7 mouse cellular contexts compared by ENCODE assay signal in the genomic region with DNA sequence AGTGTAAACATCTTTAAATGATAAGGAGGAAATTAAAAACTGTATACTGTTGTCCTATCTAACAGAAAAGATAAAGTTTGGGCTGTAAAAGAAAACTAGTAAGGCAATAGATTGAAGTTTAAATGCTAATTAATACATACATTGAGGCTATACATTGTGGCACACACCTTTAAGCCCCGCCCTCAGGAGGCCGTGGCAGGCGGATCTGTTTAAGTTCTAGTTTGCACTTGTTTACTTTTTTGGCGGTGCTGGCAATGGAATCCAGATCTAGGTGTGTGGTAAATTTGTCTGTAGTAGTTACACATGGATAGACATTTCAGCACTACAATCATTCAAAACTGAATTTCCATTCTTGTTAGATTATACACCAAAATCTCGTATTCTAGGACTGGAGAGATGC. TPM values are rescaled to one million over a fixed set of nuclear protein-coding genes. Genes with fewer than 3 reads are reported as not detected.
DNase-seq lines count a peak whose midpoint lies in the region; ATAC-seq lines count a peak whose summit lies in the region.

No protein-coding gene starts in this region.

- DNase-seq in 3T3-L1 (ENCODE audit: low read depth, low spot score) (peak; percentile 3), 416B (ENCODE audit: low read depth) (peak; percentile 24)
- DNase-seq in forebrain, embryonic 10.5 days (ENCODE audit: extremely low spot score, low spot score): no peak
- DNase-seq in liver, embryonic 11.5 days (ENCODE audit: low spot score): no peak
- DNase-seq in cerebellum, adult 8-10 months: no peak
- no peak for DNase-seq in ovary, postnatal 14 days (ENCODE audit: low spot score)

- H3K27me3 ChIP-seq in forebrain, embryonic 10.5 days (ENCODE audit: poor library complexity, severe bottlenecking): no peaks in the 10 kb centered on the region
- no peaks in the 10 kb centered on the region for H3K27me3 ChIP-seq in liver, embryonic 11.5 days (replicated peaks; ENCODE audit: control insufficient read depth, insufficient read depth, low read length)

- peak overlapping the region; percentile 68 for H3K4me2 ChIP-seq in liver, embryonic 11.5 days

- WGBS in forebrain, embryonic 10.5 days: 82% methylated on average over 5 of the region's 5 CpGs
- WGBS in liver, embryonic 11.5 days: 55% methylated on average over 5 of the region's 5 CpGs

- H3K36me3 ChIP-seq in forebrain, embryonic 10.5 days (replicated peaks): peaks cover 65% of the 10 kb centered on the region
- H3K36me3 ChIP-seq in liver, embryonic 11.5 days (ENCODE audit: control insufficient read depth, insufficient read depth, low read length): peaks cover 8% of the 10 kb centered on the region; the same call in 1 of the 2 replicates

- peaks cover 17% of the 10 kb centered on the region for H3K4me1 ChIP-seq in forebrain, embryonic 10.5 days
- no peaks in the 10 kb centered on the region; the same call in 1 of the 2 replicates for H3K4me1 ChIP-seq in liver, embryonic 11.5 days (replicated peaks; ENCODE audit: control insufficient read depth, insufficient read depth, low read length)

- ATAC-seq in liver, embryonic 11.5 days (replicated peaks; ENCODE audit: low FRiP score): no peak
- no peak for ATAC-seq in activated CD4-positive, CD25-positive, alpha-beta regulatory T cell, adult 4 months

- peaks cover 20% of the 10 kb centered on the region for H3K9me3 ChIP-seq in forebrain, embryonic 10.5 days
- H3K9me3 ChIP-seq in liver, embryonic 11.5 days (ENCODE audit: control insufficient read depth, low read length): no peaks in the 10 kb centered on the region

- H3K27ac ChIP-seq in forebrain, embryonic 10.5 days: no peak overlapping the region
- H3K27ac ChIP-seq in liver, embryonic 11.5 days (ENCODE audit: low read depth, low read length): no peak overlapping the region

- peak overlapping the region; percentile 69; the same call in 1 of the 2 replicates for H3K9ac ChIP-seq in liver, embryonic 11.5 days (ENCODE audit: low read depth, low read length)

- H3K4me3 ChIP-seq in forebrain, embryonic 10.5 days: peak overlapping the region; percentile 85
- peak overlapping the region; percentile 86 for H3K4me3 ChIP-seq in liver, embryonic 11.5 days (ENCODE audit: low read depth, low read length)

RNA-seq across cellular contexts. Expression of a gene that starts 1.3 kb away (rescaled TPM):
- polyA plus RNA-seq in forebrain, embryonic 10.5 days (2016; fragmentation: Nextera tagmentation; extraction: Ambion mirVana): 7.8 and 8.4 TPM in 2 replicates
- 8.1 TPM in 2 replicates for polyA plus RNA-seq in liver, embryonic 11.5 days (2014; fragmentation: Nextera tagmentation; extraction: Ambion mirVana)
- polyA plus RNA-seq in activated CD4-positive, CD25-positive, alpha-beta regulatory T cell, adult 4 months (2017; shearing (Covaris generic)): 10 to 100 TPM; 12.1 to 15.3 TPM

RNA-seq across cellular contexts. Expression of a gene that starts 33.3 kb away (rescaled TPM):
- 10.3 and 11.2 TPM in 2 replicates for polyA plus RNA-seq in forebrain, embryonic 10.5 days (2016; fragmentation: Nextera tagmentation; extraction: Ambion mirVana)
- polyA plus RNA-seq in liver, embryonic 11.5 days (2014; fragmentation: Nextera tagmentation; extraction: Ambion mirVana): 27.0 and 30.3 TPM in 2 replicates
- polyA plus RNA-seq in activated CD4-positive, CD25-positive, alpha-beta regulatory T cell, adult 4 months (2017; shearing (Covaris generic)): 10 to 100 TPM; 10.1 to 11.1 TPM

Comparison
In these comparisons a context has a peak if more than half of its experiments do, and no peak if none do; other contexts are left out.
1. DNase-seq: peak in 3T3-L1 (single experiment) and 416B (single experiment); none in forebrain, embryonic 10.5 days (single experiment), liver, embryonic 11.5 days (single experiment), cerebellum, adult 8-10 months (single experiment) and ovary, postnatal 14 days (single experiment).